ENCODE assay signal across 17 mouse cellular contexts in the genomic region with DNA sequence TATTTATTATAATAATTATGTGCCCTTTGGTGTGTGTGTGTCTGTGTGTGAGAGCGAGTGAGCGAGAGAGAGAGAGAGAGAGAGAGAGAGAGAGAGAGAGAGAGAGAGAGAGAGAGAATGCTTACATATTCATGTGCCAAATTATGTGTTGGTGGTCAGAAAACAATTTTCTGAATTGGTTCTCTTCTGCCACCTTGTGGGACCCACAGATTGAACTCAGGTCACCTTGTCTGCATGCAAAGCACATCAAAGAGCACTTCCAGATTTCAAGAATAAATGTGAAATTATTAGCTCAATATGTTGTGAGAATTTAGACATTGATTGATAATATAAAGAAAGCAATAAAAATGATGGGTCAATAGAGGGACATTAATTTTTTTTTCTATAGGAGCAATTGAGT.
A peak's percentile ranks its signal among the peaks of the same experiment; 100 is the strongest.
DNase-seq lines count a peak whose midpoint lies in the region; TF ChIP-seq lines count a peak whose summit lies in the region.
"Had no signal": no experiment of that assay in that cellular context is flagged by ENCODE, and none has a peak within 500 bp of the region (broad histone marks: within the 10 kb centered on the region; RNA-seq: fewer than 3 reads in every experiment).

No protein-coding gene starts in this region.

- TF ChIP-seq CTCF in brain, embryonic 14.5 days (IDR thresholded peaks at IDR 0.05; ENCODE audit: borderline replicate concordance, extremely low read depth, insufficient read depth, insufficient read length) = no peak

- DNase-seq in cerebellum, postnatal 14 days = peak; percentile 6 to 13
- no peak for DNase-seq in cerebellum, adult 18-20 months
- DNase-seq in kidney, postnatal 10 days = peak; percentile 11
- no peak for DNase-seq in kidney, adult 18-20 months
- peak; percentile 24 for DNase-seq in A20 (ENCODE audit: low read depth, low spot score)
- DNase-seq in brain, embryonic 14.5 days (ENCODE audit: low read depth) = peak; percentile 12
- DNase-seq in spleen, postnatal 14 days (ENCODE audit: low spot score in 2 of 2) = no peak
- DNase-seq: adrenal gland, postnatal 10 days; cerebellum, adult 9-11 months; gastrocnemius, postnatal 25 days; heart, adult 18-20 months; layer of hippocampus, adult 9-11 months; liver, embryonic 13.5 days; lung, adult 2 months; lung, postnatal 14 days; thymus, adult 18-20 months; thymus, postnatal 36 days had no signal

- no peak for TF ChIP-seq POLR2A in brain, embryonic 14.5 days (IDR thresholded peaks at IDR 0.05; ENCODE audit: borderline replicate concordance, extremely low read depth, insufficient read depth, insufficient read length, poor library complexity, severe bottlenecking)

Comparison
In these comparisons a context has a peak if more than half of its experiments do, and no peak if none do; other contexts are left out.
1. DNase-seq: peak in cerebellum, postnatal 14 days (2 of 2), kidney, postnatal 10 days (single experiment), A20 (single experiment) and brain, embryonic 14.5 days (single experiment); none in cerebellum, adult 18-20 months (0 of 2), kidney, adult 18-20 months (single experiment) and spleen, postnatal 14 days (0 of 2).